Mouse (Mus musculus): ENCODE results near the gene D11Wsu47e. TPM values are rescaled to one million over a fixed set of nuclear protein-coding genes. Genes with fewer than 3 reads are reported as not detected.

D11Wsu47e gene
- total RNA-seq, 2 experiments from 2014 or later, result 6.3 to 8.2 TPM

DNA sequence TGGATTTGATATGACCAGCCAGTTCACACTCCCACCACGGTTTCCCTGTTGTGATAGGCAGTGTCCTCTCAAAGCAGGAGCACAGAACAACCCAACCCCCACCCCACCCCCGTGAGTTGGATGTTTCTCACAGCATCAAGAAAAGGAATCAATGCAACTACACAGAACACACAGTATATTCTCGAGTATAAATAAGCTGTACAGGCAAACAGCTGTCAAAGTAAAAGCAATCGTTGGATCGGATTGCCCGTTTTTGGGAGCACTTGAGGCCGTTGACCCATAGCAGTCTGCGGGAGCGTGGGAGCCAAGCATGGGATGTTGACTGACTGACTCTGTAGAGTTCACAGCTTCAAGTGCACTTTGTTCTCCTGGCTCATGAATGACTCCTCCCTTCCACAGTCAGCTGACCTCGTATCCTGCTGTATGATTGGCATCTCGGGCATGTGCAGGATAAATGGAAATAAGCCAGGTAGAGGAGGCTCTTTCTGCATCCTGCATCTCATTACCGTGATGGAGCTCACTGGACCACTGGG, 13.9 kb downstream of the D11Wsu47e start:
- intact Hi-C loops (cut with DNase I), result no loop called here
- no peak for DNase-seq

DNA sequence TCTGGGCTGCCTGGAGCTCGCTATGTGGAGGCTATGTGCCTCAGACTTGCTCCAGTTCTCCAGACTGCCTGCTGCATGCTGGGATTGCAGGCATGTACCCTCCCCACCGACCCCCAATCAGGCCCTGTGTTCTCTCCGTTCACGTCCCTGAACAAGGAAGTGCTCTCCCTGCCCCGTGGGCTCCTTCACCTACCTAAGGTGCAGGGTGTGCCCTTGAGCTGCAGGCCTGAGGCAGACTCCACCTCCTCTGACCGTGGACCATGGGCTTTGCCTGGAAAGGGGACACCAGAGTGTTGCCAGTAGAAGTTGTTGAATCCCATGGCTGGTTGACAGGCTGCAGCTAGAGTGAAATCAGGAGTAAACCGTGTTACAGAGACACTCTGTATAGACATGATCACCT, 15.4 kb downstream of the D11Wsu47e start:
- no peak for DNase-seq
- intact Hi-C loops (cut with DNase I), result loop anchor here (10.0 kb wide), 1 partner anchor 935 kb away; no protein-coding TSS in a partner anchor

DNA sequence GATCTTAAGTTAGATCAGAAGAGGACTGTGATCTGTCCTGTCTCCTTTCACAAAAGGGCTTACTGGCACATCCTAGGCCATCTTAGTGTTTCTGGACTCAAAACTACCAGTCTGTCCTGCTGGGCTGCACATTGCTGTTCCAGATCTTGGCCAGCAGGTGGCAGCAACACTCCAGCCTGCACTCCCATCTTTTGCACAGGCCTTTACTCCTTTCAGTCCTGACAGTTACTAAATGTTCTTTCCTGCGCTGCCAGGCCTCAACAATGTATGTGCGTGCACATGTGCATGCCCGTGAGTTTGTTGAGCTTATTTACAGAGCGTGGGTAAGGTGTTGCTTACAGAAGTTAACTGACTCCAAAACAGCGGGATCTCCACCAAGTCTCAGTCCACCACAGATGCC, 19.5 kb downstream of the D11Wsu47e start:
- intact Hi-C loops (cut with DNase I), result loop anchor here (1.0 to 10.0 kb wide), 3 partner anchors 47 to 931 kb away; partner anchors contain the start of gene Cdc42ep4
- DNase-seq, result peak; percentile 84

GRCm38 (mm10) chr11:113705966-113706652, 21.9 kb downstream of the D11Wsu47e start:
- no peak for DNase-seq
- intact Hi-C loops (cut with DNase I), result loop anchor here (10.0 kb wide), 1 partner anchor 929 kb away; no protein-coding TSS in a partner anchor

DNA sequence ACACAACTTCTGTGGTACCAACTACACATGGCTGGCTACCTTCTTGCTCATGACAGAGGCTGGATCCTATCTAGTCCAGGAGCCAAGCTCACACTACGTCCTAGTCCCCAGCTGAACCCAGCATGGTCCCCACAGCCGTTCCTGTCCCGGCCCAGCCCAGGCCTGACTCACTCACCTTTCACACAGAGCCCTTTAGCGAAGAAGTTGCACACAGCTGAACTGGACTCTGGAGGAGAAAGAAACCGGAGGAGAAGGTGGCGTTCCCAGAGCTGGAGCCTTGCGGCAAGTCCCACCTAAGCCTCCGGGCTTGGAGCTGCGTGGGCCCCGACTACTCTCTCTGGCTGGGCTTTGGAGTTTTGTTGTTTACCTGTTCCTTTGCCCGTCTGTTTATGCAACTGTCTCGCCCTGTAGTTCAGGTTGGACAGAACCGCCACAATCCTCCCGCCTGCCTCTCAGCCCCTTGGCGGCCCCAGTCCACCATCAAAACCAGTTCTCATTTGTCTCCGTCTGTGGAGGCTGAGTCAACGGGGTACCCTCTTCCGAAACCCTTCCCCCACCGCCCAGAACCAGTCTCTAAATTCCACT, 24.5 kb downstream of the D11Wsu47e start:
- DNase-seq, result no peak
- intact Hi-C loops (cut with DNase I), result loop anchor here (10.0 kb wide), 1 partner anchor 926 kb away; no protein-coding TSS in a partner anchor

- DNase-seq, result no peak
- intact Hi-C loops (cut with DNase I), result loop anchor here (10.0 kb wide), 1 partner anchor 926 kb away; no protein-coding TSS in a partner anchor
Observed at GRCm38 (mm10) chr11:113709272-113709671, 25.1 kb downstream of the D11Wsu47e start.

DNA sequence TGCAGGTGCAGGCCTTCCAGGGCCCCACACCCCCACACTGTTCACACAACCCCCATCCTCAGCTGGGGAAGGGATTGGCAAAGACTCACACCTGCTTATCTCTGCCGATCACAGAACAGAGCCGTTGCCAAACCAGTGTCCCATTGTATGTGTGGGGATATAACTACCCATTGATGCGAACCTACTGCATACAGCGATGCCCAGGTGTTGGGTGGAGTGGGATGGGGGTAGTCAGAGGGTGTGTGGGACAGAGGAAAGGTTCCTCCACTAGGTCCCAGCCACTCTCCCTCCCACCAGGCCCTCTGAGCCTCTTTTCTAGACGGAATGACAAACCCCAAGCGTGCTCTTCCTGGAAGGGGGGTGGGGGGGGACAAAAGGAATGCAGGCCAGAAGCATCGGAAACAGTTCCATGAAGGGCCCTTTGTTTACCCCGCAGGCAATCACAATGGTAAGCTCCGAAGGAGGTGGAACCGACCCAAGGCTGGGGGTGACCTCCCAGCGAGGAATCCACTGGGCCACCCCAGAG, 25.6 kb downstream of the D11Wsu47e start, which contains the start of gene Cpsf4l:
Gene Cpsf4l, minus strand, starts transcription at position 287 of the 526 bp plus-strand sequence.
- intact Hi-C loops (cut with DNase I), result loop anchor here (2.0 to 10.0 kb wide), 2 partner anchors 41 to 925 kb away; partner anchors contain the start of gene Cdc42ep4
- no peak for DNase-seq

DNA sequence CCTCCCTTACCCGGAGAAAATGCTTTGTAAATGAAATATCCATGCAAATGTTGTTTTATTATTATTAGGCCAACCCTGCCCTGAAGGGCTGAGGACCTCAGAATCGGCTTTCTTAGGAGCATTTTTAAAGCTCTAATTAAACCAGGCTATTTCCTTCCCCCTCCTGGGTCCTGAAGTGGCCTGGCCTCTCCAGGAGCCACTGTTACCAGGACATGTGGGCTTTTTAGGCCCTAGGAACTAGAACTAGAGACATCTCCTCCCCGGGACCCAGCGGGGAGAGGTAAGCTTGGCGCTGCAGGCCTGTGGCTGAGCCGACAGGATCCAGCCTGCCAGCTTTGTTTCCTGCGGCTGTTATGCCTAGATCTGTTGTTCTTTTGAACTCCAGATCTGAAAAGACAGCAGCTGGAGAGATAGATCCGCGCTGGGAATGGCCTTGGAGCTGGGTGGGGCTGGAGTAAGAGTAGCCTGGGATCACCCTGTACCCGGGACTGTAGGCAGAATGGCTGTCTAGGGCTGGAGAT, 26.1 kb downstream of the D11Wsu47e start:
- DNase-seq, result no peak
- intact Hi-C loops (cut with DNase I), result loop anchor here (2.0 kb wide), 1 partner anchor 40 kb away; the partner anchor contains the start of gene Cdc42ep4

DNA sequence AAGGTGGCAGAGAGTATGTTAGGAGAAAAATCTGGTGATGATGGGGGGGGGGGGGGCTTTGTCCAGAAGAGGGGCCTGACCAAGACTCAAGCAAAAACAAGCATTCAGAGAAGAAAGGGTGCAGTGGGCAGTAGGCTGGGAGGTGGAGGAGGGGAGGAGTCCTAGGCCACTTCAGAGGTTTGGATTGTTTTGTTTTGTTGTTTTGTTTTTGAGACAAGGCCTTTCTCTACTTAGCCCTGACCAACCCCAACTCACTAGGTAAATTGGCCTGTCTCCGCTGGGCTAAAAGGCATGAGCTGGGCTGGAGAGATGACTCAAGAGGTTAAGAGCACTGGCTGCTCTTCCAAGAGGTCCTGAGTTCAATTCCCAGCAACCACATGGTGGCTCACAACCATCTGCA, 26.8 kb downstream of the D11Wsu47e start:
- intact Hi-C loops (cut with DNase I), result loop anchor here (2.0 kb wide), 1 partner anchor 40 kb away; the partner anchor contains the start of gene Cdc42ep4
- no peak for DNase-seq

DNA sequence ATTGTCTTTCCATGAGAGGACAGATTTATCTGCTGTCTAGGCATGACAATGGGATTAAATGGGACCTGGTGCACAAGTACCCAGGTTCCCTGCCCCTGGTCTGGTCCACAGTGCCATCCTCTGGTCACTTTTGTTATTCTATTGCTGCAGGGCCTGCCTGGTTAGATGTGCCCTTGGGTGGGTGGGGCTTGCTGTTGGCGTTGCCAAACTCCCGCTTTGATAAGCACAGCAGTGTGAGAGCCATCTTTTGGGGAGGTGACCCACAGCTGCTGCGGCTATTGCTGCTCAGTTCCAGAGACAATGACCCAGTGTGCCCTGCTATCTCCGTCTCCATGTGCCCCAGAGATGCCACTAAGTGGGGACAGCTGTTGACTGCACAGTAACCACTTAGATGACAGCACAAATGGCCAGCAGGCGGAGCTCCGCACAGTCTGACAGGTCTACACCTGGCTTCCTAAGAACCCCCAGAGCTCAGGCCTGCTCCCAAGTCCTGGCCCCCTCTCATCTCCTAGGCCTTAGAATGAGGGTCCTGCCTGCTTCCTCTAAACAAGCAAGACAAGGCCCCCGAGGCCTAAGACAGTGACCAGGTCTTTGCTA, 31.0 kb downstream of the D11Wsu47e start:
- DNase-seq, result no peak
- intact Hi-C loops (cut with DNase I), result no loop called here

- intact Hi-C loops (cut with DNase I), result no loop called here
- no peak for DNase-seq
Observed at GRCm38 (mm10) chr11:113716132-113716531, 31.9 kb downstream of the D11Wsu47e start.

GRCm38 (mm10) chr11:113717767-113718424, 33.7 kb downstream of the D11Wsu47e start:
- intact Hi-C loops (cut with DNase I), result no loop called here
- no peak for DNase-seq

GRCm38 (mm10) chr11:113722405-113723090, 38.3 kb downstream of the D11Wsu47e start:
- intact Hi-C loops (cut with DNase I), result no loop called here
- no peak for DNase-seq

DNA sequence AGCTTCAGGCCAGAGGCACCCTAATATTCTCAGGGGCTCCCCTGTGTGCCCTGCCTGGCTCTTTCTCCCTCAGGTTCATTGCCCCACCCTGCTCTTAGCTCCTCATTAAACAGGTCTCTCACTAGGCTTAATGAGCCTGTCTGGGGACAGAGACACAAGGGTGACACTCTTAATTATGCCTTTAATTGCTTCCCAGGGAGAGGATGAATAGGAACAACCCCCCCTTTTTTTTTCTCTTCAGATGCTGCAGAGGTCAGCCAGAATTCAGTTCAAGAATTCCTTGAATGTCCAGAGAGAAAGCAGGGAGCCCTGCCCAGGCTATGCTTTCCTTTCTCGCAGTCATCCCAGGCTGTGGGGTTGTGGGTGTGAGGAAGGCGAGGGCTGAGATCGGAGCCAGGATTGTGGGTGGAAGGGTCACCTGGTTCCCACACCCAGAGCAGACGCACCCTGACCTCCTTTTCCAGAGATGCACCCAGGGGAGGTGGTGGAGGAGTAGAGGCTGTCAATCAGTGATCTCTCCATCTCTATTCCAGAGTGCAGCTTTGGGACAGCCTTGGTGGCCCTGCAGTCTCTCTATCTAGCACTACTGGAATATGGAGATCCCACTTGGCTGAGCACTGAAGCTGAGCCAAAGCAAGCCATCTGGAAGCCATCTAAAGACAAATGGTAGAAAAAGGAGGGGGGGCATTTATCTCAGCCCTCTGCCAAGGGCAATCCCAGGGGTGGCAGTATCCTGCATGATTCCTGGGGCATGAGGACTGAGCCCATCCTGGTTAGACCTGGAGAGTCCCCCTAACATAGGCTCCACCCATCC, 41.2 kb downstream of the D11Wsu47e start:
- DNase-seq, result peak in 1 of 2 experiments; percentile 34
- intact Hi-C loops (cut with DNase I), result no loop called here

GRCm38 (mm10) chr11:113726994-113727888, 43.0 kb downstream of the D11Wsu47e start:
- intact Hi-C loops (cut with DNase I), result no loop called here
- DNase-seq, result no peak

GRCm38 (mm10) chr11:113727992-113728391, 43.8 kb downstream of the D11Wsu47e start:
- intact Hi-C loops (cut with DNase I), result no loop called here
- no peak for DNase-seq

DNA sequence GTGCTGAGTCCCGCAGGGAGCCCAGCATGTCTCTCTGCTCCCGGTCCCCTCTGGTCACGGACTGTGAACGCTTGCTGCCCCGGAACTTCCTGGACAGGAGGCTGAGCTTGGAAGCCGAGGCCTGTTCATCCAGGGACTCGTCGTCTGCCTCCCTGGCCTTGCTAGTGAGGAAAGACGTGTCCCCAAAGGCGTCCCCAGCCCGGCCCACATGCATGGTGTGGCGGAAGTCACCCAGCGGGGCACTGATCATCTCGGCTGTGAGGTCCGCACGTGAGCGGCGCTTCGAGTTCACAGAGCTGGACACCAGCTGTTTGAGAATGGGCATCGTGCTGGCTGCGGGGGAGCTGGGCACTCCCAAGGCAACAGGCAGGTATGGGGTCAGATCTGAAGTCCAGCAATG, 45.0 kb downstream of the D11Wsu47e start:
- intact Hi-C loops (cut with DNase I), result no loop called here
- DNase-seq, result no peak

DNA sequence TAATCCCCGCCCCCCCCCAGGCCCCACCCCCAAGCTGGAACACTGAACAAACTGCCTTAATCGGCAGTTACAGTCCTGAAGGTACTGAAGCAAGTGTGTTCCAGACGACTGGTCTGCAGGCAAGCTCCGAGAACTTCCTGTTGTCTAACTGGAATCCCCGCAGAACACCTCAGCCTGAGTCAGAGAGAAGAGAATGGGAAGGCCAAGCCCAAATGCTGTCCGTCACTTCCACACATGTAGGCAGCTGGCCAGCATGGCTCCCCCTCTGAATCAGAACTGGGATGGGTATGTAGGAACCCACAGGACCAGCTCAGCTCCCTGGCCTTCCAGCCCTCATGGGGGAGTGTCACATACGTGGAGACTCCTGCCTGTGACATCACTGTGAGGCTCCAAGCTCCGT, 45.7 kb downstream of the D11Wsu47e start:
- no peak for DNase-seq
- intact Hi-C loops (cut with DNase I), result no loop called here

Data from heart, postnatal 36 days (tissue).